Mouse (Mus musculus) CD8-positive naive resting alpha-beta T cell, adult 2 months (primary cell): Measurements from ENCODE around the gene D130040H23Rik.
"Not testable (repeated sequence)": the region's sequence is repeated elsewhere in the genome, so short reads cannot be mapped to it uniquely, and the experiment has no call there.

Experiments used
- DNase-seq, 2 experiments: peaks; one replicate each; pipeline ENCODE4 v3.0.0; 2022; ENCODE audit warnings: low read depth in 2 of 2, low spot score in 2 of 2

Gene D130040H23Rik

DNA sequence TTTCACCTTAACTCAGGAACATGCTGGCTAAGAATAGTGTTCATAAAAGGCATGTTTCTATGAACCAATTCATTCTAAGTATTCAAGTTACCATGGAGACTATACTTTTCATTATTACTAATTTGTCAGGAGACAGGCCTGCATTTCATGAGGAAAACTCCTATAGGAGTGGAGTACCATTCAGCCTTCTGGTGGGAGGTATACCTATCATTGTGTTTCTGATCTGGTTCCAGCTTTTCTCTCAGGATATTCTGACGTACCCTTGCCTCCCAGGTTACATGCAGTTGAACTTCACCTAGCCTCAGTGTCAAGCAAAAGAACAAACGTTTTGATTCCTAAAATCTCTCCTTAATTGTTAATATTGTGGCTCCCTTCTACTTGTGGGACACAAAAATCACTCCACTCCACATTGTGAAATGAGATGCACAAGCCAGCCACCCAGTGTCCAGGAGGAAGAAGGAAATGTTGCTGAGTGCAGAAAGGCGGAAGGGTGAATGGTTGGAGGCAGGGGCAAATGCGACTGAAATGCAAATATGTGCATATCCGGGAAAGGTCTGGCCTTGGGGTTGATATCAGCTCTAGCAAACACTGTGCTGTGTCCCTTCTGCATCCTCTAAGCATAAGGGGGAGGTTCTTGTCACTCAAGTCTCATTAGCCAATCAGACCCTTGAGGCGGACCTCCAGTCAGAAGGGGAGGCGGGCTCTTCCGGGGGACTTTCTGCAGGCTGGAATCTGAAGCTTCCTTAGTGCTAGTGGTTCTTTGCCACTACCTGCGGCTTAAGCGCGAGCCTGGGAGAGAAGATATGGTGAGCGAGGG is at the start of gene D130040H23Rik:
Gene D130040H23Rik, plus strand, starts transcription at position 695 of the 817 bp plus-strand sequence.
- DNase-seq: peak; percentile 45 to 57

- no peak for DNase-seq
Measured at GRCm38 (mm10) chr8:69242541-69242940, 28.3 kb upstream of the D130040H23Rik start.

DNA sequence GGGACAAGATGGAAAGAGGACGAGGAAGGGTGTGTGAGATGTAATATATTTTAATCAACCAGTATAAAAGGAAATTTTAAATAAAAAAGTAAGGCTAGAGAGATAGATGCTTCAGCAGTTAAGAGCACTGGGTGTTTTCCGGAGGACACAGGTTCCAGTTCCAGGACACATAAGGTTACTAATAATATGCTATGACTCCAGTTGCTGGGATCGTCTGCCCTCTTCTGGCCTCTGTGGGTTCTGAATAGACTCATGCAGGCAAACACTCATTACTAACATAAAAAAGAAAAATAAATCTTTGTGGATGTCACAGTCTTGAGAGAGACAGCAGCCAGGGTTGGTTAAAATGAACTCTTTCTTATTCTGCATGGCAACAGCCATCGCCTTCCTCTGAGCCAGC is 2.4 kb upstream of the D130040H23Rik start:
- DNase-seq: no peak

DNA sequence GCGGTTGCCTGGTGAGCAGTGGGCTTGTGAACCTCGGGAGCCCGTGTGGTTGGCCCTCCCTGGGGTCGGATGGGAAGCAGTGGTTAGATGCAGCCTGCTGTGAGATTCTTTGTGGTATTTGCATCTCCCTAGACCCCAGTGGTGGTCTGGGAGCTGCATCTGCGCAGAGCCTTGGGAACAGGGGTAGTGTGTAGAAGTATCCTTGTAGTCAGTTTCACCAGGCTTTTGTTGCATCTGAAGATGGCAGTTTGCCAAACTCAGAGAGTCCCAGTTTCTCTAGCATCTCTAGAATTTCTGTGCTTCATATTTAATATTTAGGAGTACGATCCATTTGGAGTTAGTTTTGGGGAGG is 299 bp downstream of the D130040H23Rik start:
- DNase-seq: no peak

GRCm38 (mm10) chr8:69272435-69272834 is 1.6 kb downstream of the D130040H23Rik start:
- DNase-seq: no peak

- DNase-seq: no peak
Measured at GRCm38 (mm10) chr8:69324771-69325170, 53.9 kb downstream of the D130040H23Rik start.

- peak; percentile 63 to 75 for DNase-seq
Measured at GRCm38 (mm10) chr8:69328301-69329288, 57.7 kb downstream of the D130040H23Rik start.

- not testable (repeated sequence) for DNase-seq
Measured at GRCm38 (mm10) chr8:69329289-69329688, 58.4 kb downstream of the D130040H23Rik start.
